Mouse (Mus musculus): ENCODE measurements around the gene Olfr9. TPM values are rescaled to one million over a fixed set of nuclear protein-coding genes. Genes with fewer than 3 reads are reported as not detected.
"Not testable (repeated sequence)": the region's sequence is repeated elsewhere in the genome, so short reads cannot be mapped to it uniquely, and the experiment has no call there.

Olfr9 gene
- polyA plus RNA-seq (2015; fragmentation: Nextera tagmentation; extraction: Ambion mirVana), result not detected in 2 replicates

DNA sequence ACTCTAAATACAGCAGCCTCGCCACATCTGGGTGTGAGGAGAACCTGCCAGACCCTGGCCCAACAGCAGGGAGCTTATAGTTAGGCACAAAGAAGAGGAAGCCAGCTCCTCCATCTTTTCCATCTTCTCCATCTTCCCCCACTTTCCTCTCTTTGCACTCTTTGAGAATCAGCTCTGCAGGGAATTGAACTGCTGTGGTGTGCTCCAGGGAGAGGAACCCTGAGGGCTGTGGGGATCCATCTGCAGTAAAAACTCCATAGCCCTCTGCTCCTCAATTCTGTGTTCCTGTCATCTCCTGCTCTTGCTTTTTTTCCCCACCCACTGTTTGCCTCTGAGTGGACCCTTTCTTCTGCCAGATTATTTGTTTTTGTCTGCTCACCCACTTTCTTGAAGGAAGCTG is at the start of gene Olfr9:
Gene Olfr9, plus strand, starts transcription at position 301 of the 400 bp plus-strand sequence.
- not testable (repeated sequence) for H3K9me3 ChIP-seq (replicated peaks); H3K4me1 ChIP-seq
- WGBS, result 71% methylated on average over 1 of the region's 1 CpGs

DNA sequence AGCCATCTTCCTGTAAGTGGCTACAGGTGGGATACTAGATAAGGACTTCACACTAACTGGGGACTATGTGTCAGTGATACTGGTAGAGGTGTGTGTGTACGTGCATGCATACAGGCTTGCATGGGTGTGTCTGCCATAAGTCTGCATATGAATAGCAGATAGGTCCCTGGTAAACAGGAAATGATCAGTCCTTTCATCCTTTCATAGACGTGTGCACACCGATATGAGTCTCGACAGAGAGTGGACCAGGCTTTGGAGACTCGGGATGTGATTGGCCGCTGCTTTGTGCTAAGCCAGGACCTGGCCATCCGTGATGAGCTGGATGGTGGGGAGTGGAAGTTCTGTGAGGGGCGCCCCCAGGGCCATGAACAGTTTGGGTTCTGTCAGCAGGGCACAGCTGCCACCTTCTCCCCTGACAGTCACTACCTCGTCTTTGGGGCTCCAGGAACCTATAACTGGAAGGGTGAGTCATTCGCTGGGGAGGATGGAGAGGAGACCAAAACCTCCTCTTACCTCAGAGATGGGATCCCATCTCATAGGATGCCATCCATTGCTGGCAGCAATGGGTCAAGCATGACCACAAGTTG is 48.7 kb upstream of the Olfr9 start:
- 86% methylated on average over 10 of the region's 10 CpGs for WGBS
- Histone ChIP-seq H3K27ac (replicated peaks) (no peak overlapping the region), H3K9ac (replicated peaks) (no peak overlapping the region), H3K4me1 (no peaks in the 10 kb centered on the region), H3K27me3 (replicated peaks) (peaks cover 13% of the 10 kb centered on the region), H3K9me3 (replicated peaks) (no peaks in the 10 kb centered on the region), H3K36me3 (no peaks in the 10 kb centered on the region), H3K4me3 (replicated peaks) (no peak overlapping the region), H3K4me2 (no peak overlapping the region)
- ATAC-seq (ENCODE audit: low FRiP score), result no peak

More for the DNA sequence above, at the start of gene Olfr9:
- not testable (repeated sequence) for H3K27ac ChIP-seq (replicated peaks); H3K4me2 ChIP-seq; H3K27me3 ChIP-seq (replicated peaks); H3K36me3 ChIP-seq; H3K9ac ChIP-seq (replicated peaks); ATAC-seq (ENCODE audit: low FRiP score); H3K4me3 ChIP-seq (replicated peaks)

DNA sequence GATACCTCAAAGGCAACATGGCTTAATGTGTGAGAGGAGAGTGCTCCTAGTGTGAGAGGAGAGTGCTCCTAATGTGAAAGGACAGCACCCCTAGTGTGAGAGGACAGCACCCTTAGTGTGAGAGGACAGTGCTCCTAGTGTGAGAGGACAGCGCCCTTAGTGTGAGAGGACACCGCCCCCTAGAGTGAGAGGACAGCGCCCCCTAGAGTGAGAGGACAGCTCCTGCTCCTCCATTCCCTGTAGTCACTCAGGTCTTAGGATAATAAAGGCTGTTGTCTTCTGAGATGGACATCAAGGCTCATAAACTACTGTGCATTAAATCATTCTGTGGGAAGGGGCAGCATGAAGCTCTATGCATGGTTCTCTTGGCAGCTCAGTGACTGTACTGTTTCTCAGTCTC is 43.6 kb upstream of the Olfr9 start:
- H3K27ac ChIP-seq (replicated peaks), result no peak overlapping the region
- no peaks in the 10 kb centered on the region for H3K9me3 ChIP-seq (replicated peaks)
- no peaks in the 10 kb centered on the region for H3K4me1 ChIP-seq
- no peak overlapping the region for H3K4me2 ChIP-seq
- H3K36me3 ChIP-seq, result no peaks in the 10 kb centered on the region
- no peak overlapping the region for H3K4me3 ChIP-seq (replicated peaks)
- ATAC-seq (ENCODE audit: low FRiP score), result no peak
- H3K9ac ChIP-seq (replicated peaks), result no peak overlapping the region
- WGBS, result 14% methylated on average over 3 of the region's 3 CpGs
- no peaks in the 10 kb centered on the region for H3K27me3 ChIP-seq (replicated peaks)

DNA sequence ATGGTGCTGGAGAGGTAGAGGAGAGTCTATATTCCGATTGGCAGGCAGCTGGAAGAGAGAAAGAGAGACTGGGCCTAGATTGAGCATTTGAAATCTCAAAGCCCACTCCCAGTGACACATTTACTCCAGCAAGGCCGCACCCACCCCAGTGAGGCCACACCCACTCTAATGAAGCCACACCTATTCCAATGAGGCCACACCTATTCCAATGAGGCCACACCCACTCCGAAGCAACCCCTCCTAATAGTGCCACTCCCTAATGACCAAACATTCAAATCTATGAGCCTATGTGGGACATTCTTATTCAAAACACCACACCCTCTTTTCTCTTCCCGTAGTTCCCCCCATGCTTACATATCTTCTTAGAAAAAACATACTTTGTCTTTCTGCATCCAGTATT is 41.7 kb upstream of the Olfr9 start:
- Histone ChIP-seq H3K9ac (replicated peaks) (no peak overlapping the region), H3K4me2 (no peak overlapping the region), H3K27ac (replicated peaks) (no peak overlapping the region), H3K9me3 (replicated peaks) (no peaks in the 10 kb centered on the region), H3K4me1 (no peaks in the 10 kb centered on the region), H3K4me3 (replicated peaks) (no peak overlapping the region), H3K36me3 (no peaks in the 10 kb centered on the region), H3K27me3 (replicated peaks) (no peaks in the 10 kb centered on the region)
- no peak for ATAC-seq (ENCODE audit: low FRiP score)
- 91% methylated on average over 4 of the region's 4 CpGs for WGBS

DNA sequence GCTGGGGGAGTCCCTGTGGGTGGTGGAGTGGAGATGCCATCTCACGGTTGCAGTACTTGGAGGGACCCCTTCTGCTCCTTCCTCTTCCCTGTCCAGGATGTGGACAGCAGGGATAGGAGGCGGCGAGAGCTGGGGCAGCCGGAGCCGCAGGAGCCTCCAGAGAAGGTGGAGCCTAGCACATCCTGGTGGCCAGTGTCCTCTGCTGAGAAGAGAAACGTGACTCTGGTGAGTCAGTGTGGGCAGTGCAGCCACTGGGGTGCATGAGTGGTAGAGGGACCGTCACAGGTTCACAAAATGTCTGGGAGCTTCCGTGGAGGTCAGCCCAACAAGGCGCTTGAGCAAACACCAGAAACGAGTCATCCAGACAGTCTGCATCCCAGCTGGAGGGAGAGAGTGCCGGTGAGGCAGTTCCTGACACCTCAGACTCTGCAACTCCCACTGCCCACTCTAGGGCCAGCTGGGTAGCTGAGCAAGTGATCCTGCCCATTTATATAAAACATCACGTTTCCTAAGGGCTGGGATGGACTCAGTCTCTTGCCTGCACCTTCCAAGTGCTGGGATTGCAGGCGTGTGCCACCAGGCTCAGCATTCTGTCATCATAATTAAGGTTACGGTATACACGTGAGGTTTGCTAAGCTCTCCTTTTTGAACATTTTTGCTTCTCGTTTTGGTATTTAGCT is 38.9 kb upstream of the Olfr9 start:
- no peak for ATAC-seq (ENCODE audit: low FRiP score)

DNA sequence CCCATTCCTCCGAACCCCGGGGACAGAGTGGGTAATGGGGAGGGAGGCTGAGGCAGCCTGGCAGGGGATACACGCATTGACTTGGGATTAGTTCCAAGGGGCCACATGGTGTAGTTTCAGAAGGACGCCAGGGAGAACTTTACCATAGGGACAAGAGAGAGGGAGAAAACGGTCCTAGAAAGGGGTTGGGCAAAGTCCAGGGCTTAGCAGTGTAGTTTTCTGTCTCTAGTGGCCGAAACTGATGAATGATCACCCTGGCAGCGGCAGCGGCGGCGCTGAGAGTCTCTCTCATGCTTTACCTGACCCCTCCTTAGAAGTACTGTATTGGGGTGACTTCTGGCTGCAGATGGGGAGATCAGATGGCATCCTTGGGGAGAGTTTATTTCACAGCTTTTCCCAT is 30.9 kb upstream of the Olfr9 start:
- no peak for ATAC-seq (ENCODE audit: low FRiP score)

More for the DNA sequence above, 38.9 kb upstream of the Olfr9 start:
- H3K4me3 ChIP-seq (replicated peaks), result no peak overlapping the region
- H3K4me2 ChIP-seq, result no peak overlapping the region
- H3K4me1 ChIP-seq, result no peaks in the 10 kb centered on the region
- H3K27ac ChIP-seq (replicated peaks), result no peak overlapping the region
- H3K36me3 ChIP-seq, result no peaks in the 10 kb centered on the region
- H3K9ac ChIP-seq (replicated peaks), result no peak overlapping the region
- no peaks in the 10 kb centered on the region for H3K27me3 ChIP-seq (replicated peaks)
- 64% methylated on average over 16 of the region's 16 CpGs for WGBS
- no peaks in the 10 kb centered on the region for H3K9me3 ChIP-seq (replicated peaks)

DNA sequence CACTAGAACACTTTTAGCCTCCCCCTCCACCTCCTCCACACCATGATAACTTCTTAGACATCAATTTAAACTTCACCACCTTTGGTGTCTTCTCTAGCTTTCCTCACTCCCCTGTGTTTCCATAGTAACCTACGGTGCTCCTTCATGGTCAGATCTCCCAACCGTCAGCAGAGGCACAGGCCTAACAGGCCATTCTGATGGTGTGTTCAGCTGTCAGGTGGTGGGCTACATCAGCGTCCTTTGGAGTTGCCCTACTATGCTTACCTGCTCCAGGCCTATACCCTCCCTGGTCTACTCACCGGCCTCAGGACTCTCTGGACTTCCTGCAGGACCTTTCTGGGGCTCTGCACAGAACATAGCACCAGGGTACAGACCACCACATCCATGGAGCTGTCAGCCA is 29.1 kb upstream of the Olfr9 start:
- no peak overlapping the region for H3K27ac ChIP-seq (replicated peaks)
- H3K4me1 ChIP-seq, result no peaks in the 10 kb centered on the region
- no peaks in the 10 kb centered on the region for H3K36me3 ChIP-seq
- no peak overlapping the region for H3K4me3 ChIP-seq (replicated peaks)
- ATAC-seq (ENCODE audit: low FRiP score), result no peak
- 79% methylated on average over 4 of the region's 4 CpGs for WGBS
- no peak overlapping the region for H3K4me2 ChIP-seq
- no peaks in the 10 kb centered on the region for H3K9me3 ChIP-seq (replicated peaks)
- no peak overlapping the region for H3K9ac ChIP-seq (replicated peaks)
- H3K27me3 ChIP-seq (replicated peaks), result no peaks in the 10 kb centered on the region; the same call in 1 of the 2 replicates

More for the DNA sequence above, 30.9 kb upstream of the Olfr9 start:
- H3K4me2 ChIP-seq, result no peak overlapping the region
- WGBS, result 83% methylated on average over 10 of the region's 10 CpGs
- no peaks in the 10 kb centered on the region for H3K9me3 ChIP-seq (replicated peaks)
- H3K27me3 ChIP-seq (replicated peaks), result no peaks in the 10 kb centered on the region; the same call in 1 of the 2 replicates
- H3K4me3 ChIP-seq (replicated peaks), result no peak overlapping the region
- H3K9ac ChIP-seq (replicated peaks), result no peak overlapping the region
- no peaks in the 10 kb centered on the region for H3K36me3 ChIP-seq
- H3K27ac ChIP-seq (replicated peaks), result no peak overlapping the region
- H3K4me1 ChIP-seq, result no peaks in the 10 kb centered on the region

DNA sequence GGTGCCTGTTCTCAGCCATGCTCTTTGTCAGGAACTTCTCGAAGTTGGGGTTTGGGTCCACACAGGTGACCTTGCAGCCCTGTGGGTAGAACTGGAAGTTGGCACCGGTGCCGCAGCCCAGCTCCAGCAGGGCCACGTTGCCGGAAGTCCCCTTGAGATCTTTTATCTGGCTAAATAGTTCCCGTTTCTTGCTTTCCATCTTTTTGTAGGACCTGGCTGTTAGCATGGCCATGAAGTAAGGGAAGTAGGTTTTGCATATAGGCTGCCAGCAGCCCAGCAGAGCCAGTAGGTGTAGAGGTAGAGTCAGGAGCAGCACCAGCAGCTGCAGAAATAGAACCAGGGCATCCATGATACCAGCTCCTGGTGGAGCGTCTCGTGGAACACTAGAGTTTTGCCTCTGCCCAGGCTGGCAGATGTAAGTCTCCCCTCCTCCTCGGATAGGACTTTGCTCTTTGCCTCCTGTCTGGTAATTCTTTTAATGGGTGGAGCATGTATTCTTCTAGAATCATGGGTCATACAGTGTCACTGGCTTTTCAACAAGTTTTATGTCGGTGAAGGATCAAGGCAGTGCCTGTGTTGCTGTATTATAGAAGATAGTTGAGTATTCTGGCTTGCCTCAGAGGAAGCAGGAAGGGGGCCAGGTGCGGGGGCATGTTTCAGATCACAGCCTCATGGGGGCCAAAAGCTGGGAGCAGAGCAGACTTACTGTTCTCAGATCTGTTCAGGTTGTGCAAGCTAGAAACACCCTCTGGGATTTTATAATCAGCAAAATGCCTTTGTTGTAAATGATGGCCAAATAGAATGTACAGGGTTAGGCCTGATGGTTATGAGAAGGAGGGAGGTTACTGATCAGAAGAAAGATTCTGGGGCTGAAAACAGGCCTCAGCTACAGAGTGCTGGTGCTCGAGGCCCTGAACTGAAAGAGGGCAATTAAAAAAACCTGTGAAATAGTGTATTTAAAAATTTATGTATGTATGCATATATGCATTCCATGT is 28.3 kb upstream of the Olfr9 start, which contains the start of gene Mettl7b:
Gene Mettl7b, minus strand, starts transcription at position 399 of the 995 bp plus-strand sequence.
- Histone ChIP-seq H3K27ac (replicated peaks) (no peak within 1 kb of the TSS), H3K9me3 (replicated peaks) (no peaks in the 10 kb centered on the region), H3K27me3 (replicated peaks) (no peaks in the 10 kb centered on the region; the same call in 1 of the 2 replicates), H3K4me1 (no peaks in the 10 kb centered on the region), H3K4me3 (replicated peaks) (no peak within 1 kb of the TSS), H3K9ac (replicated peaks) (no peak within 1 kb of the TSS), H3K4me2 (no peak within 1 kb of the TSS), H3K36me3 (no peaks in the 10 kb centered on the region)
- ATAC-seq (ENCODE audit: low FRiP score), result no peak
- 84% methylated on average over 12 of the region's 12 CpGs for WGBS

DNA sequence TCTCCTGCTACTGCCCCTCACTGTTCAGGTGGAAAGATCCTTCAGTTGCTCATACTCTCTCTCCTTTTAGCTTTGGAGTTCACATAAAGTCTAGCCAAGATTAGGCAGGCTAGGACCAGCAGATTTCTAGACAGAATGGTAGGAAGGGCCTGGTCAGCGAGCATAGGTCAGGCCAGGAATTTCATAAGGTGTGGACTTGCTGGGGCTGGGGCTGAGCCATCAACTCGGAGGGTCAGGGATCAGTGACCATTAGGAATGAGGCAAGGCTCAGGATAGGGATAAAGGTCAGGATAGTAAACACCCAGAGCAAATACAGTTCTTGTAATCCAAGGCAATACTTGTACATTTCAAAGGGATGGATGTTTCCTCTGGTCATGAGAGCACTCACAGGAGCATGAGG is 24.3 kb upstream of the Olfr9 start:
- Histone ChIP-seq H3K4me2 (no peak overlapping the region), H3K36me3 (no peaks in the 10 kb centered on the region), H3K27ac (replicated peaks) (no peak overlapping the region), H3K27me3 (replicated peaks) (no peaks in the 10 kb centered on the region), H3K4me3 (replicated peaks) (no peak overlapping the region), H3K9ac (replicated peaks) (no peak overlapping the region), H3K9me3 (replicated peaks) (no peaks in the 10 kb centered on the region), H3K4me1 (no peaks in the 10 kb centered on the region)
- no peak for ATAC-seq (ENCODE audit: low FRiP score)
- 76% methylated on average over 2 of the region's 2 CpGs for WGBS

DNA sequence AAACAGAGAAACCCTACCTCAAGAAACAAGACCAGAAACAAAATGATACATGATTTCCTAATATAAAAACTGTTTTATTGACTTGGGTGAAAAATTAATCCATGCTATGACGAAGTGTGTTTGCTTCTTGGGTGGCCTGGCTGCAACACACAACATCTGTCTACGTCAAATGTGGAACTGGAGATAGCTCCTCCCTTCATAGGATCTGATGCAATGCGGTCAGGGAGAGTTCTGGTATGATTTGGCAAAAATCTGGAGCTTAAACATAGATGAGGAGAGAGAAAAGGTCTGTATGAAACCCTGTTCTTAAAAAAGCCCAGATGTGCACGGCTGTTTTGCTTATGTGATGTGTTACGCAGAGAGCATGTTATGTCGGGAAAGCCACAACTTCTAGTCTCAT is 23.4 kb upstream of the Olfr9 start:
- Histone ChIP-seq H3K4me1 (no peaks in the 10 kb centered on the region), H3K4me2 (no peak overlapping the region), H3K27ac (replicated peaks) (no peak overlapping the region), H3K9ac (replicated peaks) (no peak overlapping the region), H3K36me3 (no peaks in the 10 kb centered on the region), H3K27me3 (replicated peaks) (no peaks in the 10 kb centered on the region), H3K9me3 (replicated peaks) (no peaks in the 10 kb centered on the region), H3K4me3 (replicated peaks) (no peak overlapping the region)
- 92% methylated on average over 6 of the region's 6 CpGs for WGBS
- no peak for ATAC-seq (ENCODE audit: low FRiP score)

DNA sequence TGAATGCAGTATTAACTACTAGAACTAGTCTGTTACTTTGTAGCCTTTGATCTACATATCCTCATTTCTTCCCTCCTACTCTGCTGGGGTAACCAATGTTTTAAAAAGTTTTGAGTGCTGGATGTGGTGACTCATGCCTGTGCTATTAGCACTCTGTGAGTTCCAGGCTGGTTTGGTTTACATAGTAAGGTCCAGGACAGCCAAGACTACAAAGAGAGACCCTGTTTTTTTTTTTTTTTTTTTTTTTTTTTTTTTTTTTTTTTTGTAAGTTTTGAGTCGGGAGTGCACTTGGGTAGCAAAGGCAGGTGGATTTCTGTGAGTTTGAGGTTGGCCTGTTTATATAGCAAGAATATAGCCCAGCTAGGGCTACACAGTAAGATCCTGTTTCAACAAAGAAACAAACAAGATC is 20.9 kb upstream of the Olfr9 start:
- H3K4me1 ChIP-seq, result no peaks in the 10 kb centered on the region
- WGBS, result 56% methylated on average over 1 of the region's 1 CpGs
- ATAC-seq (ENCODE audit: low FRiP score), result no peak
- no peaks in the 10 kb centered on the region for H3K9me3 ChIP-seq (replicated peaks)
- no peaks in the 10 kb centered on the region for H3K27me3 ChIP-seq (replicated peaks)
- H3K9ac ChIP-seq (replicated peaks), result no peak overlapping the region
- no peak overlapping the region for H3K4me2 ChIP-seq
- H3K27ac ChIP-seq (replicated peaks), result no peak overlapping the region
- no peak overlapping the region for H3K4me3 ChIP-seq (replicated peaks)
- no peaks in the 10 kb centered on the region for H3K36me3 ChIP-seq
